Mouse (Mus musculus): ENCODE measurements around the gene Lasp1. TPM values are rescaled to one million over a fixed set of nuclear protein-coding genes. Genes with fewer than 3 reads are reported as not detected.

The Lasp1 gene
- polyA plus RNA-seq, 1 experiment from 2014 or later = 30.0 TPM

DNA sequence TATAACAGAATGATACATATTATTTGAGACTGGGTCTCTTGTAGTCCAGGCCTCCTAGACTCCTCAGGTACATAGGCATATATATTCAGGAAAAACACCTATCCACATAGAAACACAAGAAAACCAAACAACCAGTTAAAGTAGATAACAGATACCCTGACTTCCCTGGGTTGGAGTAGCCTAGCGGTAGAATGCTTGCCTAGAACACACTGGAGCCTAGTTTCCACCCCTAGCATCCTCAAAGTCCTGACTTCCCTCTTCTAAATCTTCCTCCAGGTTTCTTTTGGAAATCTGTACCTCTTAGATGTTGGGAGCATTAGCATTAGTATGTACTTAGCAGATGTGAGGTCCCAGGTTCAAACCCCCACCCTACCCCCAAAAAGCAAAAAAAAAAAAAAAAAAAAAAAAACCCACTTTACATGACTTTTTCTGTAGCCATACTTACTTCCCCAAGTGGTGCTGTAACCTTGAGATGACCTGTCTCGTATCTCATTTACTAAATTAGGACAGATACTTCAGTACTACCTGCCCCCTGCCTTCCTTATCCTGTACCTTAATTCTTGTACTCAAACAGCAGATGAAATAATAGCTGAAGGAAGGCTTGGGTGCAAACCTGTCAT, 86.6 kb downstream of the Lasp1 start:
- Histone ChIP-seq H3K9ac (ENCODE audit: low read depth, low read length) (no peak overlapping the region), H3K27ac (ENCODE audit: low read depth, low read length) (no peak overlapping the region), H3K4me1 (ENCODE audit: control insufficient read depth, insufficient read depth, low read length) (no peaks in the 10 kb centered on the region), H3K36me3 (ENCODE audit: control insufficient read depth, insufficient read depth, low read length) (no peaks in the 10 kb centered on the region), H3K4me2 (no peak overlapping the region; the same call in 1 of the 2 replicates), H3K9me3 (replicated peaks; ENCODE audit: control insufficient read depth, low read length) (no peaks in the 10 kb centered on the region), H3K27me3 (ENCODE audit: control insufficient read depth, insufficient read depth, low read length) (no peaks in the 10 kb centered on the region), H3K4me3 (ENCODE audit: low read depth, low read length) (peak overlapping the region; percentile 61; the same call in 1 of the 2 replicates)
- WGBS (ENCODE audit: insufficient replicate concordance) = 89% methylated on average over 2 of the region's 2 CpGs
- ATAC-seq (replicated peaks; ENCODE audit: insufficient number of reproducible peaks, low FRiP score, low TSS enrichment) = no peak

Other genes with a start within 250 kb of the Lasp1 start
- gene Srcin1, start 222.8 kb upstream of the Lasp1 start, polyA plus RNA-seq (2014; fragmentation: Nextera tagmentation; extraction: Ambion mirVana) = 0.06 and 0.23 TPM in 2 replicates
- gene Epop, start 169.3 kb upstream of the Lasp1 start, polyA plus RNA-seq (2014; fragmentation: Nextera tagmentation; extraction: Ambion mirVana) = 1.4 and 1.5 TPM in 2 replicates
- gene Mllt6, start 135.6 kb upstream of the Lasp1 start, polyA plus RNA-seq (2014; fragmentation: Nextera tagmentation; extraction: Ambion mirVana) = 2.9 and 3.3 TPM in 2 replicates
- 45.8 and 52.3 TPM in 2 replicates for gene Cisd3, start 113.2 kb upstream of the Lasp1 start, polyA plus RNA-seq (2014; fragmentation: Nextera tagmentation; extraction: Ambion mirVana)
- gene Pcgf2, start 98.5 kb upstream of the Lasp1 start, polyA plus RNA-seq (2014; fragmentation: Nextera tagmentation; extraction: Ambion mirVana) = 10.3 and 16.4 TPM in 2 replicates
- gene Psmb3, start 95.6 kb upstream of the Lasp1 start, polyA plus RNA-seq (2014; fragmentation: Nextera tagmentation; extraction: Ambion mirVana) = 416 and 447 TPM in 2 replicates
- gene Pip4k2b, start 54.3 kb upstream of the Lasp1 start, polyA plus RNA-seq (2014; fragmentation: Nextera tagmentation; extraction: Ambion mirVana) = 0.70 and 1.2 TPM in 2 replicates
- gene Cwc25, start 32.4 kb upstream of the Lasp1 start, polyA plus RNA-seq (2014; fragmentation: Nextera tagmentation; extraction: Ambion mirVana) = 9.2 and 9.9 TPM in 2 replicates
- 0.38 TPM in 1 of 2 replicates, not detected in the other for gene 1700001P01Rik, start 23.1 kb upstream of the Lasp1 start, polyA plus RNA-seq (2014; fragmentation: Nextera tagmentation; extraction: Ambion mirVana)
- 461 and 517 TPM in 2 replicates for gene Rpl23, start 16.6 kb upstream of the Lasp1 start, polyA plus RNA-seq (2014; fragmentation: Nextera tagmentation; extraction: Ambion mirVana)
- 8.2 and 8.3 TPM in 2 replicates for gene B230217C12Rik, start 41.8 kb downstream of the Lasp1 start, polyA plus RNA-seq (2014; fragmentation: Nextera tagmentation; extraction: Ambion mirVana)
- 0.66 and 1.3 TPM in 2 replicates for gene Fbxo47, start 85.2 kb downstream of the Lasp1 start, polyA plus RNA-seq (2014; fragmentation: Nextera tagmentation; extraction: Ambion mirVana)
- gene Plxdc1, start 187.4 kb downstream of the Lasp1 start, polyA plus RNA-seq (2014; fragmentation: Nextera tagmentation; extraction: Ambion mirVana) = 0.14 TPM in 1 of 2 replicates, not detected in the other
- gene Arl5c, start 197.2 kb downstream of the Lasp1 start, polyA plus RNA-seq (2014; fragmentation: Nextera tagmentation; extraction: Ambion mirVana) = 7.2 and 8.0 TPM in 2 replicates
- gene Cacnb1, start 224.0 kb downstream of the Lasp1 start, polyA plus RNA-seq (2014; fragmentation: Nextera tagmentation; extraction: Ambion mirVana) = 5.0 and 6.1 TPM in 2 replicates
- gene Rpl19, start 227.7 kb downstream of the Lasp1 start, polyA plus RNA-seq (2014; fragmentation: Nextera tagmentation; extraction: Ambion mirVana) = 855 and 888 TPM in 2 replicates

Measured in heart, embryonic 11.5 days (tissue).